Mouse (Mus musculus): Measurements from ENCODE around the gene Mrnip. TPM values are rescaled to one million over a fixed set of nuclear protein-coding genes. Genes with fewer than 3 reads are reported as not detected.

The Mrnip gene
- total RNA-seq, 2 experiments from 2014 or later, result 5.0 to 5.4 TPM

- intact Hi-C loops (cut with DNase I; ENCODE audit: low total_unique reads), result loop anchor here (5.0 kb wide), 1 partner anchor 130 kb away; no protein-coding TSS in a partner anchor
- no peak for DNase-seq
These were observed 62.9 kb downstream of the Mrnip start for GRCm38 (mm10) chr11:50236937-50237835.

GRCm38 (mm10) chr11:50238324-50238723 is 64.1 kb downstream of the Mrnip start, which contains the start of gene Ltc4s:
TSS of gene Ltc4s (minus strand) at chr11:50238616.
- no peak for DNase-seq
- intact Hi-C loops (cut with DNase I; ENCODE audit: low total_unique reads), result loop anchor here (5.0 kb wide), 1 partner anchor 129 kb away; no protein-coding TSS in a partner anchor

- intact Hi-C loops (cut with DNase I; ENCODE audit: low total_unique reads), result loop anchor here (5.0 kb wide), 1 partner anchor 128 kb away; no protein-coding TSS in a partner anchor
These were observed 64.9 kb downstream of the Mrnip start for GRCm38 (mm10) chr11:50238821-50239791.

GRCm38 (mm10) chr11:50240235-50240911 is 66.1 kb downstream of the Mrnip start:
- intact Hi-C loops (cut with DNase I; ENCODE audit: low total_unique reads), result no loop called here
- no peak for DNase-seq

More at GRCm38 (mm10) chr11:50238821-50239791, 64.9 kb downstream of the Mrnip start:
- DNase-seq, result no peak

GRCm38 (mm10) chr11:50243926-50244325 is 69.7 kb downstream of the Mrnip start:
- intact Hi-C loops (cut with DNase I; ENCODE audit: low total_unique reads), result no loop called here
- no peak for DNase-seq

- DNase-seq, result no peak
- intact Hi-C loops (cut with DNase I; ENCODE audit: low total_unique reads), result no loop called here
These were observed 71.0 kb downstream of the Mrnip start for GRCm38 (mm10) chr11:50245269-50245668.

- intact Hi-C loops (cut with DNase I; ENCODE audit: low total_unique reads), result no loop called here
- no peak for DNase-seq
These were observed 74.4 kb downstream of the Mrnip start for GRCm38 (mm10) chr11:50248473-50249171.

Small RNA genes lying within 50 kb of the gene (microRNA-seq; reads per million reads assigned to microRNA genes)
- 0 to 0.50 reads per million in 2 experiments for gene Mir6919

Other genes with a start within 250 kb of the Mrnip start
- gene Rnf130, start 149.1 kb upstream of the Mrnip start, total RNA-seq (2021), result 10 to 100 TPM; 31.2 to 33.2 TPM
- 10 to 100 TPM; 22.7 to 23.4 TPM for gene Tbc1d9b, start 43.0 kb upstream of the Mrnip start, total RNA-seq (2021)
- 100 to 1,000 TPM; 217 to 261 TPM for gene Sqstm1, start 36.4 kb downstream of the Mrnip start, total RNA-seq (2021)
- 10 to 100 TPM; 24.8 to 25.5 TPM for gene Mgat4b, start 36.4 kb downstream of the Mrnip start, total RNA-seq (2021)
- gene Ltc4s, start 64.2 kb downstream of the Mrnip start, total RNA-seq (2021), result 1 to 10 TPM; 1.9 to 2.0 TPM
- gene Maml1, start 117.9 kb downstream of the Mrnip start, total RNA-seq (2021), result 1 to 10 TPM; 9.0 to 9.1 TPM
- 100 to 1,000 TPM; 104 to 133 TPM for gene Canx, start 151.2 kb downstream of the Mrnip start, total RNA-seq (2021)
- not detected for gene Cby3, start 180.0 kb downstream of the Mrnip start, total RNA-seq (2021)
- gene Hnrnph1, start 202.5 kb downstream of the Mrnip start, total RNA-seq (2021), result 10 to 100 TPM; 77.9 to 81.6 TPM

All from gastrocnemius, postnatal 14 days (tissue).